Mouse (Mus musculus) liver, postnatal 0 days (tissue): ENCODE results near the gene Tbck. TPM values are rescaled to one million over a fixed set of nuclear protein-coding genes. Genes with fewer than 3 reads are reported as not detected.

Experiments
- ATAC-seq: fragments of 200-750 bp; cut with Nextera tagmentation; 2 replicates; pipeline ENCODE4 v1.8.0; 2017; ENCODE audit warnings: mild to moderate bottlenecking, moderate library complexity
- DNase-seq: peaks from one replicate; pipeline ENCODE4 v3.0.0-alpha.2; 2016
- H3K27ac ChIP-seq: fragments of 300-500 bp; sonication (generic); 2 replicates; pipeline ENCODE4 v1.5.1; 2014; ENCODE audit warnings: antibody characterized with exemption, moderate library complexity, mild to moderate bottlenecking, low read depth
- H3K27me3 ChIP-seq: fragments of 300-500 bp; sonication (generic); 2 replicates; pipeline ENCODE4 v1.6.1; 2014; ENCODE audit warnings: low read length, control low read depth, mixed read lengths; ENCODE audit not compliant: insufficient read depth
- H3K36me3 ChIP-seq: fragments of 300-500 bp; sonication (generic); replicated peaks from 2 replicates; pipeline ENCODE4 v1.6.1; 2014; ENCODE audit warnings: mild to moderate bottlenecking, control low read depth, low read length, moderate library complexity, mixed read lengths; ENCODE audit not compliant: insufficient read depth
- H3K4me1 ChIP-seq: fragments of 300-500 bp; sonication (generic); 2 replicates; pipeline ENCODE4 v1.6.1; 2014; ENCODE audit warnings: antibody characterized with exemption, mild to moderate bottlenecking, control low read depth; ENCODE audit not compliant: insufficient read depth
- H3K4me2 ChIP-seq: fragments of 300-500 bp; sonication (generic); 2 replicates; pipeline ENCODE4 v1.6.1; 2014; ENCODE audit warnings: low read depth, mild to moderate bottlenecking, low read length, moderate library complexity, mixed read lengths
- H3K4me3 ChIP-seq: fragments of 300-500 bp; sonication (generic); 2 replicates; pipeline ENCODE4 v1.5.1; 2014; ENCODE audit warnings: low read depth, low read length
- H3K9ac ChIP-seq: fragments of 300-500 bp; sonication (generic); replicated peaks from 2 replicates; pipeline ENCODE4 v1.6.1; 2014; ENCODE audit warnings: mild to moderate bottlenecking, moderate library complexity
- H3K9me3 ChIP-seq: fragments of 300-500 bp; sonication (generic); 2 replicates; pipeline ENCODE4 v1.6.1; 2016; ENCODE audit warnings: mild to moderate bottlenecking, control low read depth, low read length, mixed read lengths
- CTCF ChIP-seq: sonication (generic); IDR thresholded peaks from 2 replicates; pipeline ENCODE4 v1.5.1; 2016; ENCODE audit warnings: antibody characterized with exemption, low read depth
- EP300 ChIP-seq: IDR thresholded peaks from 2 replicates; pipeline ENCODE4 v1.6.1; 2016; ENCODE audit warnings: antibody characterized with exemption, low read depth, mild to moderate bottlenecking
- WGBS: fragments of 180-500 bp; shearing (Covaris S2); extraction: QIAGEN DNeasy Blood & Tissue Kit; methylation state at CpG from one replicate; pipeline ENCODE4 v1.1.7; 2014; ENCODE audit not compliant: insufficient replicate concordance; 5-methylcytosine and 5-hydroxymethylcytosine counted together
- polyA plus RNA-seq: library from polyadenylated mRNA; unstranded; fragments of >200 nt; fragmentation: Nextera tagmentation; extraction: Ambion mirVana; gene quantifications from 2 replicates; pipeline ENCODE4 v1.2.1, GENCODE M21; 2015

Gene Tbck
- polyA plus RNA-seq, 1 experiment from 2014 or later, result 5.0 TPM

DNA sequence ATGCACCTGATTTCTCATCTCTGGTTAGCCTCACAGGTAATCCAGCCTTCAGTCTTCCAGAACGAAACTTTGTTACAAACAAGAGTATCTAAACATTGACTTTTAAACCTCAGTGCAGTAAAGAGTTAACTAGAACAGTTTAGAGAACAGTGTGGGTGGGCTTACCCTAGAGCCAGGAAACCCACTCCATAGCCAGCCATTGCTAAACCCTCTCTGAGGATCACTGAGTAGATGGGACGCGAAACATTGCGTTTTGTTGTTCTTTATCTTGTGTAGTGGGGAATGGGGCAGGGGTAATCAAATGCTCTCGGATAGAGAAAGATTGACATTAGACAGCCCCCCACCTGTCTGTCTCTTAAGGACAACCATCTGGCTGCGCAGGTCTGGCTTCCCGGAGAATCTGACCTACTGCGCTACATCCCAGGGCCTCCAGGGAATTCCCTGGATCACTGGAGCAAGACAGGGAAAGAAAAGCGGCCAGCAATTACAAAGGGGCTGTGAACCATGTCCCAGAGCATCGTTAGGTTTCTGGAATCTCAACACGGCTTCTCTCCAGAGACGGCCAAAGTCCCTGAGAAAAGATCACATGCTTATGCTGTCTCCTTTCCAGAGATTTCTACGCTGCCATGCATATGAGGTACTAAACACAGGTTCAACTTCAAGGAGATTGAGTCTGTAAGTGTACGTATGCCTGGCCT lies 192.2 kb downstream of the Tbck start:
- no peak for TF ChIP-seq CTCF
- no peak for TF ChIP-seq EP300
- no peaks in the 10 kb centered on the region for H3K9me3 ChIP-seq
- H3K9ac ChIP-seq, result no peak overlapping the region
- H3K36me3 ChIP-seq, result no peaks in the 10 kb centered on the region
- H3K27ac ChIP-seq, result no peak overlapping the region
- no peaks in the 10 kb centered on the region for H3K27me3 ChIP-seq
- no peaks in the 10 kb centered on the region for H3K4me1 ChIP-seq
- no peak for ATAC-seq
- no peak overlapping the region for H3K4me3 ChIP-seq
- H3K4me2 ChIP-seq, result no peak overlapping the region
- WGBS, result 73% methylated on average over 14 of the region's 14 CpGs
- no peak for DNase-seq

DNA sequence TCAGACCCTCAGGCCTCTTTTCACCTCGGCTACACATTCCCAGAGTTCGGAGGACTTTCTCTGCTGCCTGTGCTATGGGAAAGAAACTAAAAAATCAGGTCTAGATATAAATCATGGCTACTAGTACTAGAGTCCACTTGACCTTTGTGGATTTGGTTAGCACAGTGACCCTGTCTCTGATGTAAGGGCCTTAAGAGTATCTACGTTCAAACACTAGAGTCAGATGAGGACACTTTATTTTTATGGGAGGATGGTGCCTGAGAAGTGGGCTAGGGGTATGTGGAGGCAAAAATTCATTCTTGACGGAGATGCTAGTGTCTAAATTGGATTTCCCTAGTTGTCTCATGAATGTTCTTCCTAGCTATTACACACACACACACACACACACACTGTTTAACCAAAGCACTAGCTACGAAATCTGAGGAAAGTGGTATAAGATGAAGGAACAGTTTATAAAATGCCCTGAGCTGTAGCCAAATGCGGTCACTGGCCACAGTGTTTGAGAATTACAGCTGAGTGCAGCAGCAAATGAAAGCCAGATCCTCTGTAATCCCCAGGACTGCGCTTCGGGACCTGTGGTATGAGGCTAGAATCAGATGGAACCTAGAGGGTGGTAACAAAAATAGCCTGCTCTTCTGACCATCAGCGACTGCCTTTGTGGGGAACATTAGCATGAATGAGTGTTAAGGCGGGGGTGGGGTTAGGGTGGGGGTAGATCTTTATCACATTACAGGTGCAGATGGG lies 193.2 kb downstream of the Tbck start:
- H3K36me3 ChIP-seq, result no peaks in the 10 kb centered on the region
- H3K4me2 ChIP-seq, result no peak overlapping the region
- TF ChIP-seq EP300, result no peak
- no peak for TF ChIP-seq CTCF
- no peak overlapping the region for H3K9ac ChIP-seq
- no peaks in the 10 kb centered on the region for H3K4me1 ChIP-seq
- 73% methylated on average over 10 of the region's 10 CpGs for WGBS
- H3K4me3 ChIP-seq, result no peak overlapping the region
- ATAC-seq, result no peak
- H3K27ac ChIP-seq, result no peak overlapping the region
- H3K9me3 ChIP-seq, result no peaks in the 10 kb centered on the region
- H3K27me3 ChIP-seq, result no peaks in the 10 kb centered on the region
- no peak for DNase-seq

- ATAC-seq, result no peak
These were observed 196.4 kb downstream of the Tbck start for GRCm38 (mm10) chr3:132880361-132880760.

GRCm38 (mm10) chr3:132880826-132881225 lies 196.9 kb downstream of the Tbck start:
- WGBS, result 82% methylated on average over 9 of the region's 9 CpGs
- no peak for ATAC-seq
- Histone ChIP-seq H3K9me3 (no peaks in the 10 kb centered on the region), H3K4me2 (no peak overlapping the region), H3K4me3 (no peak overlapping the region), H3K4me1 (no peaks in the 10 kb centered on the region), H3K27me3 (no peaks in the 10 kb centered on the region), H3K36me3 (no peaks in the 10 kb centered on the region), H3K9ac (no peak overlapping the region), H3K27ac (no peak overlapping the region)
- no peak for TF ChIP-seq CTCF
- TF ChIP-seq EP300, result no peak
- no peak for DNase-seq

More at GRCm38 (mm10) chr3:132880361-132880760, 196.4 kb downstream of the Tbck start:
- H3K27ac ChIP-seq, result no peak overlapping the region
- no peaks in the 10 kb centered on the region for H3K4me1 ChIP-seq
- TF ChIP-seq EP300 (no peak), CTCF (no peak)
- H3K36me3 ChIP-seq, result no peaks in the 10 kb centered on the region
- no peaks in the 10 kb centered on the region for H3K27me3 ChIP-seq
- no peak overlapping the region for H3K4me2 ChIP-seq
- no peak overlapping the region for H3K4me3 ChIP-seq
- H3K9ac ChIP-seq, result no peak overlapping the region
- no peak for DNase-seq
- no peaks in the 10 kb centered on the region for H3K9me3 ChIP-seq
- WGBS, result 61% methylated on average over 3 of the region's 3 CpGs

DNA sequence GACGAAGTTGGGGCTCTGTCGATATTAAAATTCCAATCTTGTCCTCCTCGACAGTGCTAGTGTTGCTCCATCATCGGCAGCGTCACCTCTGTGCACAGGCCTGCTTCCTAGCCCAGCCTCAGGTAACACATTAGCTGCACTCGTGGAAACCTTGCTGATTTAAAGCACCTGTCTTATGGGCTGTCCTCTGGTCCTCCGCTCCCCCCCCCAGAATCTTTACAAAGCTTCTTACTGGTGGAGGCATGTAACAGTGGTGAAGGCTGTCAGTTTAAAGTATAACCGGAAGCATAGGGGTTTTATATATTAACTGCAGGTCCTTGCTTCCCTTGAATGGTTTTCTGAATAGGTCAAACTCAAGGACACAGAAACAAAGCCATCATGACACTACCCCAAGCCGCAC lies 199.3 kb downstream of the Tbck start:
- no peaks in the 10 kb centered on the region for H3K36me3 ChIP-seq
- WGBS, result 84% methylated on average over 9 of the region's 9 CpGs
- no peak for ATAC-seq
- no peaks in the 10 kb centered on the region for H3K4me1 ChIP-seq
- DNase-seq, result no peak
- no peak overlapping the region for H3K4me2 ChIP-seq
- no peaks in the 10 kb centered on the region for H3K27me3 ChIP-seq
- no peak overlapping the region for H3K27ac ChIP-seq
- no peak overlapping the region for H3K9ac ChIP-seq
- no peak overlapping the region for H3K4me3 ChIP-seq
- TF ChIP-seq CTCF (no peak), EP300 (no peak)
- no peaks in the 10 kb centered on the region for H3K9me3 ChIP-seq

- Histone ChIP-seq H3K27me3 (no peaks in the 10 kb centered on the region), H3K9ac (no peak overlapping the region), H3K36me3 (no peaks in the 10 kb centered on the region), H3K4me3 (no peak overlapping the region), H3K27ac (no peak overlapping the region), H3K9me3 (no peaks in the 10 kb centered on the region), H3K4me1 (no peaks in the 10 kb centered on the region), H3K4me2 (no peak overlapping the region)
- WGBS, result 77% methylated on average over 10 of the region's 10 CpGs
- no peak for DNase-seq
- ATAC-seq, result no peak
- TF ChIP-seq EP300, result no peak
- TF ChIP-seq CTCF, result no peak
These were observed 200.5 kb downstream of the Tbck start for GRCm38 (mm10) chr3:132884459-132884858.
